Mouse (Mus musculus): Measurements from ENCODE around the gene Tbc1d19. TPM values are rescaled to one million over a fixed set of nuclear protein-coding genes. Genes with fewer than 3 reads are reported as not detected.

Tbc1d19 gene
- polyA plus RNA-seq (2011; ENCODE audit: insufficient read depth, insufficient read length, low read depth, missing spikeins) = 22.5 and 25.3 TPM in 2 replicates

GRCm38 (mm10) chr5:53809115-53809991, at the start of gene Tbc1d19:
Tbc1d19 (plus strand) TSS chr5:53809606.
- Histone ChIP-seq H3K9ac (ENCODE audit: low read depth, poor library complexity, severe bottlenecking) (peak within 1 kb of the TSS; percentile 16; the same call in 1 of the 2 replicates), H3K36me3 (ENCODE audit: control insufficient read depth, insufficient read depth, low read length, poor library complexity, severe bottlenecking) (no peaks in the 10 kb centered on the region), H3K4me3 (ENCODE audit: low read depth, low read length) (peak within 1 kb of the TSS; percentile 73), H3K4me1 (ENCODE audit: control insufficient read depth, insufficient read depth, low read length) (no peaks in the 10 kb centered on the region), H3K27ac (ENCODE audit: insufficient read depth, low read length) (no peak within 1 kb of the TSS), H3K27me3 (ENCODE audit: control insufficient read depth, insufficient read depth, low read length, poor library complexity, severe bottlenecking) (no peaks in the 10 kb centered on the region), H3K9me3 (replicated peaks; ENCODE audit: control insufficient read depth, insufficient read depth, low read length, poor library complexity, severe bottlenecking) (no peaks in the 10 kb centered on the region)
- TF ChIP-seq EP300 (IDR thresholded peaks at IDR 0.05; ENCODE audit: insufficient read depth, low read depth, low read length) (no peak), POLR2A (IDR thresholded peaks at IDR 0.05; ENCODE audit: insufficient read depth, low read length) (no peak), CTCF (IDR thresholded peaks at IDR 0.05; ENCODE audit: low read depth, low read length) (no peak)

GRCm38 (mm10) chr5:53759912-53760311, 49.5 kb upstream of the Tbc1d19 start:
- H3K9me3 ChIP-seq (replicated peaks; ENCODE audit: control insufficient read depth, insufficient read depth, low read length, poor library complexity, severe bottlenecking) = no peaks in the 10 kb centered on the region
- H3K36me3 ChIP-seq (ENCODE audit: control insufficient read depth, insufficient read depth, low read length, poor library complexity, severe bottlenecking) = no peaks in the 10 kb centered on the region
- no peaks in the 10 kb centered on the region for H3K4me1 ChIP-seq (ENCODE audit: control insufficient read depth, insufficient read depth, low read length)
- TF ChIP-seq CTCF (IDR thresholded peaks at IDR 0.05; ENCODE audit: low read depth, low read length) (no peak), EP300 (IDR thresholded peaks at IDR 0.05; ENCODE audit: insufficient read depth, low read depth, low read length) (no peak), POLR2A (IDR thresholded peaks at IDR 0.05; ENCODE audit: insufficient read depth, low read length) (no peak)
- H3K27ac ChIP-seq (ENCODE audit: insufficient read depth, low read length) = no peak overlapping the region
- H3K27me3 ChIP-seq (ENCODE audit: control insufficient read depth, insufficient read depth, low read length, poor library complexity, severe bottlenecking) = no peaks in the 10 kb centered on the region
- H3K9ac ChIP-seq (ENCODE audit: low read depth, poor library complexity, severe bottlenecking) = no peak overlapping the region
- no peak overlapping the region for H3K4me3 ChIP-seq (ENCODE audit: low read depth, low read length)

- Histone ChIP-seq H3K27ac (ENCODE audit: insufficient read depth, low read length) (no peak overlapping the region), H3K27me3 (ENCODE audit: control insufficient read depth, insufficient read depth, low read length, poor library complexity, severe bottlenecking) (no peaks in the 10 kb centered on the region), H3K9me3 (replicated peaks; ENCODE audit: control insufficient read depth, insufficient read depth, low read length, poor library complexity, severe bottlenecking) (no peaks in the 10 kb centered on the region), H3K9ac (ENCODE audit: low read depth, poor library complexity, severe bottlenecking) (no peak overlapping the region), H3K4me1 (ENCODE audit: control insufficient read depth, insufficient read depth, low read length) (no peaks in the 10 kb centered on the region), H3K4me3 (ENCODE audit: low read depth, low read length) (no peak overlapping the region), H3K36me3 (ENCODE audit: control insufficient read depth, insufficient read depth, low read length, poor library complexity, severe bottlenecking) (no peaks in the 10 kb centered on the region)
- no peak for TF ChIP-seq EP300 (IDR thresholded peaks at IDR 0.05; ENCODE audit: insufficient read depth, low read depth, low read length)
- no peak for TF ChIP-seq POLR2A (IDR thresholded peaks at IDR 0.05; ENCODE audit: insufficient read depth, low read length)
- TF ChIP-seq CTCF (IDR thresholded peaks at IDR 0.05; ENCODE audit: low read depth, low read length) = no peak
These were observed 48.5 kb upstream of the Tbc1d19 start for GRCm38 (mm10) chr5:53760914-53761313.

GRCm38 (mm10) chr5:53761346-53761745, 48.1 kb upstream of the Tbc1d19 start:
- no peaks in the 10 kb centered on the region for H3K4me1 ChIP-seq (ENCODE audit: control insufficient read depth, insufficient read depth, low read length)
- no peak overlapping the region for H3K27ac ChIP-seq (ENCODE audit: insufficient read depth, low read length)
- TF ChIP-seq POLR2A (IDR thresholded peaks at IDR 0.05; ENCODE audit: insufficient read depth, low read length) = no peak
- TF ChIP-seq EP300 (IDR thresholded peaks at IDR 0.05; ENCODE audit: insufficient read depth, low read depth, low read length) = no peak
- no peak for TF ChIP-seq CTCF (IDR thresholded peaks at IDR 0.05; ENCODE audit: low read depth, low read length)
- no peaks in the 10 kb centered on the region for H3K9me3 ChIP-seq (replicated peaks; ENCODE audit: control insufficient read depth, insufficient read depth, low read length, poor library complexity, severe bottlenecking)
- H3K9ac ChIP-seq (ENCODE audit: low read depth, poor library complexity, severe bottlenecking) = no peak overlapping the region
- H3K4me3 ChIP-seq (ENCODE audit: low read depth, low read length) = no peak overlapping the region
- no peaks in the 10 kb centered on the region for H3K27me3 ChIP-seq (ENCODE audit: control insufficient read depth, insufficient read depth, low read length, poor library complexity, severe bottlenecking)
- H3K36me3 ChIP-seq (ENCODE audit: control insufficient read depth, insufficient read depth, low read length, poor library complexity, severe bottlenecking) = no peaks in the 10 kb centered on the region

- Histone ChIP-seq H3K9me3 (replicated peaks; ENCODE audit: control insufficient read depth, insufficient read depth, low read length, poor library complexity, severe bottlenecking) (no peaks in the 10 kb centered on the region), H3K27ac (ENCODE audit: insufficient read depth, low read length) (no peak overlapping the region), H3K27me3 (ENCODE audit: control insufficient read depth, insufficient read depth, low read length, poor library complexity, severe bottlenecking) (no peaks in the 10 kb centered on the region), H3K4me1 (ENCODE audit: control insufficient read depth, insufficient read depth, low read length) (no peaks in the 10 kb centered on the region), H3K36me3 (ENCODE audit: control insufficient read depth, insufficient read depth, low read length, poor library complexity, severe bottlenecking) (no peaks in the 10 kb centered on the region), H3K4me3 (ENCODE audit: low read depth, low read length) (no peak overlapping the region), H3K9ac (ENCODE audit: low read depth, poor library complexity, severe bottlenecking) (no peak overlapping the region)
- TF ChIP-seq EP300 (IDR thresholded peaks at IDR 0.05; ENCODE audit: insufficient read depth, low read depth, low read length) = no peak
- no peak for TF ChIP-seq CTCF (IDR thresholded peaks at IDR 0.05; ENCODE audit: low read depth, low read length)
- TF ChIP-seq POLR2A (IDR thresholded peaks at IDR 0.05; ENCODE audit: insufficient read depth, low read length) = no peak
These were observed 24.4 kb upstream of the Tbc1d19 start for GRCm38 (mm10) chr5:53784818-53785520.

Data from ES-Bruce4 (cell line).